Mouse (Mus musculus): ENCODE measurements around the gene 1700023F06Rik.

DNA sequence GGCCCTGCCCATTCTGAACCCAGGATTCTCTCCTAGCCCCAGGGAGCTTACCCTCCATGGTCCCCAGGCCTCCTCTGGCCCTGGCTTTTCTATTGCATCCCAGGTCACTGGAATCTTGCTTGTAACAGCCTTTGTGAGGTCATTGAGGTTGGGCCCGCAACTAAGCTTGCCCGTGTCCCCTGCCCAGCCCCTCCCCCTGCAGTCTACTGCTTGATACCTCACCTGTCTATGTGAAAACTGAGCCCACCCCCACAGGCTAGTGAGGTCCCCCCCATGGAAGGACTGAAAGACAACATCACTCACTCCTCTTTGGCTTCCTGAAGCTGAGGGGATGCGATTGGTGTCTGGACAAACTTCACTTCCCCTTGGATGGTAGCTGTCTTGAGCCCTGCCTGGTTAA is at the start of gene 1700023F06Rik:
- TF ChIP-seq CTCF (IDR thresholded peaks at IDR 0.05) (no peak), EP300 (IDR thresholded peaks at IDR 0.05) (no peak)

Data from lung, postnatal 0 days (tissue).